Mouse (Mus musculus) midbrain, embryonic 11.5 days (tissue): ENCODE data around the gene Ppp1r12a. TPM values are rescaled to one million over a fixed set of nuclear protein-coding genes. Genes with fewer than 3 reads are reported as not detected.

Experiments
- ATAC-seq: fragments of 200-750 bp; cut with Nextera tagmentation; 2 replicates; pipeline ENCODE4 v1.8.0; 2017; ENCODE audit warnings: moderate TSS enrichment, moderate library complexity; ENCODE audit not compliant: low FRiP score
- DNase-seq: peaks from one replicate; pipeline ENCODE4 v3.0.0; 2015; ENCODE audit warnings: low spot score; ENCODE audit errors: missing footprints
- H3K27ac ChIP-seq: fragments of 300-500 bp; sonication (generic); 2 replicates; pipeline ENCODE4 v1.5.1; 2014; ENCODE audit warnings: low read depth, low read length
- H3K27me3 ChIP-seq: fragments of 300-500 bp; sonication (generic); 2 replicates; pipeline ENCODE4 v1.6.1; 2014; ENCODE audit warnings: mild to moderate bottlenecking, low read length, moderate library complexity, mixed read lengths; ENCODE audit not compliant: control insufficient read depth, insufficient read depth
- H3K36me3 ChIP-seq: fragments of 300-500 bp; sonication (generic); 2 replicates; pipeline ENCODE4 v1.6.1; 2014; ENCODE audit warnings: mild to moderate bottlenecking, low read length, moderate library complexity, mixed read lengths; ENCODE audit not compliant: control insufficient read depth, insufficient read depth
- H3K4me1 ChIP-seq: fragments of 300-500 bp; sonication (generic); 2 replicates; pipeline ENCODE4 v1.6.1; 2014; ENCODE audit warnings: low read length; ENCODE audit not compliant: control insufficient read depth, insufficient read depth
- H3K4me2 ChIP-seq: fragments of 300-500 bp; sonication (generic); 2 replicates; pipeline ENCODE4 v1.6.1; 2014; ENCODE audit warnings: mild to moderate bottlenecking, moderate library complexity
- H3K4me3 ChIP-seq: fragments of 300-500 bp; sonication (generic); 2 replicates; pipeline ENCODE4 v1.5.1; 2014; ENCODE audit warnings: low read depth, low read length
- H3K9ac ChIP-seq: fragments of 300-500 bp; sonication (generic); 2 replicates; pipeline ENCODE4 v1.6.1; 2014; ENCODE audit warnings: low read length
- H3K9me3 ChIP-seq: fragments of 300-500 bp; sonication (generic); 2 replicates; pipeline ENCODE4 v1.6.1; 2016; ENCODE audit warnings: low read length; ENCODE audit not compliant: control insufficient read depth
- WGBS: fragments of 180-500 bp; shearing (Covaris S2); extraction: QIAGEN DNeasy Blood & Tissue Kit; methylation state at CpG from one replicate; pipeline ENCODE4 v1.1.7; 2014; 5-methylcytosine and 5-hydroxymethylcytosine counted together
- polyA plus RNA-seq: library from polyadenylated mRNA; unstranded; fragments of >200 nt; fragmentation: Nextera tagmentation; extraction: Ambion mirVana; gene quantifications from 2 replicates; pipeline ENCODE4 v1.2.1, GENCODE M21; 2014

The Ppp1r12a gene
- 78.6 and 82.4 TPM in 2 replicates for polyA plus RNA-seq

DNA sequence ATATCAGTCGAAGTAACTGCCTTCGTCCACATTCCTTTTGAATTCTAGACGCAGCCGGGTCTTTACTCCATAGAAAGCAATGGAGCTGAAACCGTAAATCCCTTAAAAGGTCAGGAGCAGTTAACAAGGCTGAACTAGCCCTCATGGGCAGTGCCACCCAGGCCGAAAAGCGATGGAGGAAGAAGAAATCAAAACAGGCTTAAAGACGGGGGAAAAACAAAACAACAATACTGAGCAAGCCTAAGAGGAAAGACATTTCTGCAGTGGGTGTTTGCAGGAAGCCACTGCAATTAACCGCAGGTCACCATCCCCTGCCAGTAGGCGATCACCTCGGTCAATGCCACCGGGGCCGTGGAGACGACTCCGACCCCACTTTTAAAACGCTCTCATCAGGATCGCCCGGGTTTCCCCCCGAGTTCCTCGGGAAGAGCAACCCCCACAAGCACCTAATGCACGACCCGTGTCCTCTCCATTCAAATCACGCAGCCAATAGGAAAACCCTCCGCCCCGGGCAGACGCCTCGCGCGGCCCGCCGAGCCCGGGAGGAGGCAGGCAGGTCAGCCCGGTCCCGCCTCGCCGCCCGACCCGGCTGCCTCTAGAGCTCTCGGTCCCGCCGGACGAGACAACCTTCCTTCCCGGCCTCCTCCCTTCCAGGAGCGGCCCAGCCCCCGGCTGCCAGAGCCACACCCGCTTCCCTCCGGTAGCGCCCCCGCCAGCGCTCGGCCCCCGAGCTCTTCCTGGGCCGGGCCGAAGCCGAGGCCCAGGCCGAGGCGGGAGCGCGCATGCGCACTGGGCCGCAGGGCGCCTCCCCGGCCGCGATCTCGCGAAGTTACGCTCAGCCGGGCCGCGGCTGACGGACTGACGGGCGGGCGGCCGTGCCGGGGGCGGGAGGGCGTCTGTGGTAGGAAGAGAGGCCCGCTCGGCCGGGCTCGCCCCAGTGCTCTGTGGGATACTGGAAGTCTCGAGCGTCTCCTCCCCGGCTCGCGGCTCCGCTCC is at the start of gene Ppp1r12a:
Gene Ppp1r12a (plus strand): TSS at position 933 of the 996 bp plus-strand sequence.
- peak within 1 kb of the TSS; percentile 98 for H3K27ac ChIP-seq
- peak within 1 kb of the TSS; percentile 99 for H3K9ac ChIP-seq
- no peaks in the 10 kb centered on the region for H3K9me3 ChIP-seq
- H3K4me2 ChIP-seq: peak within 1 kb of the TSS; percentile 74
- peak; percentile 100 for DNase-seq
- under 1% methylated on average over 80 of the region's 89 CpGs for WGBS
- H3K4me3 ChIP-seq: peak within 1 kb of the TSS; percentile 99
- peaks cover 9% of the 10 kb centered on the region for H3K4me1 ChIP-seq
- ATAC-seq: peak; percentile 97
- no peaks in the 10 kb centered on the region for H3K27me3 ChIP-seq
- H3K36me3 ChIP-seq: no peaks in the 10 kb centered on the region

DNA sequence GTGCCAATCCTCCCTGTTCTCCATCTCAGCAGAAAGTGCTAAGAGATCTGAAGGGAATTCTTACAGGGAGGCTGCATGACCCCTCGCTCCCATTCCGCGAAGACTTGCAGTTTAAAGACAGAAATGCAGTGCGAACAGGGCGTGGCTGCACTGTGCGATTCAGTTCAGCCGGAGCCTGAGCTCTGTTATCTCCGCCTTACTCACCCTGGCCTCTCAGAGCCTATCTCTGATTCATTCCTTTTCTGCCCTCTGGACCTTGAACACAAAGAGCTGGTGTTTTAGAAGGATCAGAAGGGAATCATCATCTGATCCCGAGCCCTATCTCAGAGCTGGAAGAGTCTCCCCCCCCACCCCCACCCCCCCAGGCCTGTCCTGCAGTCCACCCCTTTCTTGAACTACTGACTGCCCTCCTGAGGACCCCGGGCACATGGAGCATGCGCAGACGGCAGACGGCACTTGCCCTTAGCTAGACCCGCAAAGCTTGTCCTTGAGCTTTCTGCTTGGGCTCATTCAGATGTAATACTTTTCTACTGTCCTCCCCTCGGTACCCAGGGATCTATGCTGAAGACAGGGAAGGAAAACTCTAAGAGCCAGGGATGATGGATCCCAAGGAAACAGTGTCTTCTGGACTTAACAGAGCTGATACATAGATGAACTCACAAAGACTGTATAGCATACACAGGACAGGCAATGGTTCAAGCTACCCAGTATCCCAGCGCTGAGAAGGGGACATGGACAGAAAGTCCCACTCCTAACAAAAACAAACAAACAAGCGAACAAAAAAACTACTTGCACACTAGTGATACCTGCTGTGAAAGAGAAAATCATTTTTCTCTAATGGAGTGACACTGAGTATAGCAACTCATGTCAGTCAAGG is 48.4 kb upstream of the Ppp1r12a start:
- no peak overlapping the region for H3K9ac ChIP-seq
- no peaks in the 10 kb centered on the region for H3K27me3 ChIP-seq
- H3K4me2 ChIP-seq: no peak overlapping the region
- WGBS: 52% methylated on average over 17 of the region's 17 CpGs
- H3K36me3 ChIP-seq: no peaks in the 10 kb centered on the region
- ATAC-seq (peak; percentile 70), DNase-seq (peak; percentile 86)
- H3K4me1 ChIP-seq: no peaks in the 10 kb centered on the region
- H3K27ac ChIP-seq: no peak overlapping the region
- no peaks in the 10 kb centered on the region for H3K9me3 ChIP-seq
- H3K4me3 ChIP-seq: no peak overlapping the region

DNA sequence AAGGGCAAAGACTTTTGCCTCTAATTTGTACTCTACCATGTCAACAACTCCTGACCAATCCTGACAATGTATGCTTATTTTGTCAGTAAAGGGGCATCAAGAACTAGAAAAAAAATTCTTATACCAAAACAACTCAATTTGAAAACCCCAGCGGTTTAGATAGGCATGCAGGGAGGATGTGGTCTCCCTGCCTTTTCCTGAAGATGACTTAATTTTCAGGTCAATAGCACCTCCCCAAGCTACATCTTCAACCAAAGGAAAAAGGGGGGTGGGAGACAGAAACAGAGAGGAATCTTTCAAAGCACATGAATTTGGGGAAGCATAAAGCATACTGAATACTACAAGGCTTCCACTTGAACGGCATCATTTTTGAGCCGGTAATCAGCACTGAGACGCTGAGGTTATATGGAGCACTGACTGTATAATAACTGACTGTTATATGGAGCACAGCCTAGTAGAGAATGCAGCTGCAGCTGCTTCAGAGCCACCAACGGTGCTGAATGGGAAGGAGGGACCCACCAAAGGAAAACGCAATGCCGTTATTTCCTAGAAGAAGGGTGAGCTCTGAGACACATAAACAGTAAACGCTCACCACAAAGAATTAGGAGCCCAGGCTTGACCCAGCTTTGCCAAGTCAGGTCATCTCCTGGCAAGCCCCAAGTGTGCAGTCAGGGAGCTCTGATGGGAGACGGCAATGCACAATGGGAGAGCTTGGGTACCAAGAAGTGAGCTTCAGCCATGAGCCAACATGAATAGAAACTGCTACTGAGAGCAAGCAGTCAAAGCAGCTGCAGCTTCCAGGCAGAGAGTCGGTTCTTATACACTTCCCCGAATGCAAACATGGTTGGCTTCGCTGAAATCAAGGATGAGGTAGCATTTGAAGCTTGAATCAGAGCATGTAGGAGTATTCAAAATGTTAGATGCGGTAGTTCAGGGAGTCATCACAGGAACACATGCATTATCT is 43.5 kb upstream of the Ppp1r12a start:
- Histone ChIP-seq H3K4me1 (no peaks in the 10 kb centered on the region), H3K36me3 (no peaks in the 10 kb centered on the region), H3K27me3 (no peaks in the 10 kb centered on the region), H3K27ac (no peak overlapping the region), H3K4me2 (no peak overlapping the region), H3K9me3 (no peaks in the 10 kb centered on the region), H3K4me3 (no peak overlapping the region), H3K9ac (no peak overlapping the region)
- 88% methylated on average over 13 of the region's 13 CpGs for WGBS
- no peak for DNase-seq
- ATAC-seq: no peak

DNA sequence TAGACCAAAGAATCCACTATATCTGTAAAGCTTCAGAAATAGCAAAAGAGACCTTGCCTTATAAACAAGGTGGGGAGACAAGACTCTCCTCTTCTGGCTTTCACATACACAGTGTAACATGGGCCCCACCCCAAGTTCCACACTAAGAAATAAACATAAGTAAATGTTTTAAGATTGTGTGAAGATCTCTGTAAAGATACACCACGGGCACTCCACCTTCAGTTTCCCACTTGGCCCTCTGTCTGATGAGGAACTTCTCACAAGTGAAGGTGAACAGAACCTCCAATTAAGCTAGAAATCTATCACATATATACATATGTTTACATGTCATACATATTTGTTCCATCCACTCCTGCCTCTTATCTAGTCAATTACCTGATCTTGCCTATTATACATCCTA is 42.6 kb upstream of the Ppp1r12a start:
- H3K4me3 ChIP-seq: no peak overlapping the region
- H3K9ac ChIP-seq: no peak overlapping the region
- ATAC-seq: no peak
- no peaks in the 10 kb centered on the region for H3K36me3 ChIP-seq
- WGBS: 88% methylated on average over 1 of the region's 1 CpGs
- H3K27ac ChIP-seq: no peak overlapping the region
- no peak overlapping the region for H3K4me2 ChIP-seq
- no peaks in the 10 kb centered on the region for H3K9me3 ChIP-seq
- DNase-seq: peak; percentile 17
- no peaks in the 10 kb centered on the region for H3K4me1 ChIP-seq
- H3K27me3 ChIP-seq: no peaks in the 10 kb centered on the region

DNA sequence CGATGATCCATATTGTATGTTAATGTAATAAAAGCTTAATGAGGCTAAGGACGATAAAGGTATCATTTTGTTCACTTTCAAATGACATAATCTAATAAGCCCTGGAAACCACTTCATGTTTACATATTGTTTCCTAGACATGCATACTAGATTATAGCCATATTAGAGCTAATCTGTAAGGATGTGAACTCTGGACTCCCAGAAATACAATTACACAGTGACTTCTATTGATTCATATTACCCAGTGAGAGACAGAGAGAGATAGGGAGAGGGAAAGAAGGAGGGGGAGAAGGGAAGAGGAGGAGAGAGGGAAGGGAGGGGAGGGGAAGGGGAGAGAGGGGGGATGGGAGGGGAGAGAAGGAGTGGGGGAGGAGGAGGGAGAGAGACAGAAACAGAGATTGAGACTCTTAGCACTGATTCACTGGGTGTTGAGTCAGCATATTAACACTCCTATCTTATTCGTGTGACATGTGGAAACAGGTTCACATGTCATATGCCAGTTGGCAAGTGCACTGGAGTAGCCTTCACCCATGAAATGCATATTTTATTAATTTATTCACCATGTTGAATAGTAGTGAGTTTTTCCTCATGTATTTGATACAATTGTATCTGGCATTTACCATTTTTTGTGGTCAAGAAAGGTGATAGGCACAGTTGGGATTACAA is 36.9 kb upstream of the Ppp1r12a start:
- WGBS: 91% methylated on average over 3 of the region's 3 CpGs

DNA sequence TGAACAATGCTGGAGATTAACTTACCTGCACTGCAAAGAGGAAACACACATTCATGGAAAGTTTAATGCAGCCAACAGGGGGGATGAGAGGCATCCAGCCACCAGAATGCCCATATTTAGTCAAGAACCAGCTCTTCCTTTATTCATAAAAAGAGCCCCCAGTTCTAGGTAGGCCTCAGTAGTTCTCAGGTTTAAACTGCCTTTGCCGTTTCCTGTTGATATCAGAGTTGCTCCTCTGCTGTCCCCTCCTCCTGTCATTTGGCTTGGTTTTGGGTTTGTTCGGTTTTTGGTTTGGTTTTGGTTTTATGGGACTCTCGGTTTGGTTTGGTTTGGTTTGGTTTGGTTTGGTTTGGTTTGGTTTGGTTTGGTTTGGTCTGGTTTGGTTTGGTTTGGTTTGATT is 32.8 kb upstream of the Ppp1r12a start:
- Histone ChIP-seq H3K4me2 (no peak overlapping the region), H3K36me3 (no peaks in the 10 kb centered on the region), H3K27ac (no peak overlapping the region), H3K9ac (no peak overlapping the region), H3K27me3 (no peaks in the 10 kb centered on the region), H3K4me1 (no peaks in the 10 kb centered on the region), H3K4me3 (no peak overlapping the region), H3K9me3 (no peaks in the 10 kb centered on the region)
- ATAC-seq (no peak), DNase-seq (no peak)
- WGBS: 90% methylated on average over 3 of the region's 3 CpGs

More for the DNA sequence above, 36.9 kb upstream of the Ppp1r12a start:
- peak; percentile 41 for DNase-seq
- no peaks in the 10 kb centered on the region for H3K27me3 ChIP-seq
- no peak for ATAC-seq
- no peaks in the 10 kb centered on the region for H3K9me3 ChIP-seq
- H3K4me3 ChIP-seq: no peak overlapping the region
- H3K9ac ChIP-seq: no peak overlapping the region
- no peaks in the 10 kb centered on the region for H3K36me3 ChIP-seq
- H3K4me1 ChIP-seq: no peaks in the 10 kb centered on the region
- H3K27ac ChIP-seq: no peak overlapping the region
- H3K4me2 ChIP-seq: no peak overlapping the region

DNA sequence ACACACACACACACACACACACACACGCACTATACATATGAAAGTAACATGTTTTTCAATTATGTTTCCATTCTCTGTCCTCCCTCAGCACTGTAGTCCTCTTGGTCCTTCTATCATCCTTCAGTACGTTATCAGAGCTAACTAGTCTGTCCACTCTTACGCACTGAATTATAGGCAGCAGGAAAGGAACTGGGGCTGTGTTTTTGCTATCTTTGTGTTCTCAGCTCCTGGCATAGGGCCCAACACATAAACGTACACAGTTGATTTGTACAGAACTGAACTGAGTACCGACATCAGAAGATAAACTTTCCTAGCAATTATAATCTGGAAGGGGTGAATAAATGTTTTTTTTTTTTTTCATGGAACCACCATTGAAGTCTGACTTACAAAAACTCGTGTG is 30.1 kb upstream of the Ppp1r12a start:
- ATAC-seq (no peak), DNase-seq (no peak)
- H3K4me2 ChIP-seq: no peak overlapping the region
- H3K27ac ChIP-seq: no peak overlapping the region
- no peak overlapping the region for H3K4me3 ChIP-seq
- WGBS: 88% methylated on average over 6 of the region's 6 CpGs
- no peaks in the 10 kb centered on the region for H3K9me3 ChIP-seq
- no peaks in the 10 kb centered on the region for H3K36me3 ChIP-seq
- H3K4me1 ChIP-seq: no peaks in the 10 kb centered on the region
- H3K27me3 ChIP-seq: no peaks in the 10 kb centered on the region
- no peak overlapping the region for H3K9ac ChIP-seq

DNA sequence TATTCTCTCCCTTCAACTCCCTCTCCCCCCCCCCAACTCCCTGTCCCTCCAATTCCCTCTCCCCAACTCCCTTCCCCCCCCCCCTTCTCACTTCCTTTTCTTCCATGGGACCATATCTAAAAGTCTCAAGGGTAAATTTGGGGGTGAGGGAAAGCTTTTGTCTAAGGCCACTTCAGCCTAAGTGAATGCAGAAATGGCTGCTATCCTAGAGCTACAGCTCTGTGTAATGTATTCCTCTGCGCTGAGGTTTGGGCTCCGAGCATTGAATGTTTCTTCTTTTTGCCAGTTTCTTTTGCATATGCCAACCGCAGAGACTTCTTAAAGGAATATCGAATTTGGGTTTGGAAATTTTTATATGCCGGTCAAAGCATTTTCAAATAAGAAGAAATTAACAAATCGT is 28.7 kb upstream of the Ppp1r12a start:
- no peak overlapping the region for H3K9ac ChIP-seq
- no peaks in the 10 kb centered on the region for H3K4me1 ChIP-seq
- 96% methylated on average over 6 of the region's 6 CpGs for WGBS
- no peaks in the 10 kb centered on the region for H3K9me3 ChIP-seq
- no peaks in the 10 kb centered on the region for H3K36me3 ChIP-seq
- H3K27ac ChIP-seq: no peak overlapping the region
- no peak for ATAC-seq
- DNase-seq: peak; percentile 41
- no peak overlapping the region for H3K4me3 ChIP-seq
- H3K4me2 ChIP-seq: no peak overlapping the region
- H3K27me3 ChIP-seq: no peaks in the 10 kb centered on the region
